Mouse (Mus musculus): Measurements from ENCODE around the gene Gm49396. TPM values are rescaled to one million over a fixed set of nuclear protein-coding genes. Genes with fewer than 3 reads are reported as not detected.

Gm49396 gene
- total and polyA plus RNA-seq, 3 experiments, result 1.7 to 4.8 (median 3.6) TPM

DNA sequence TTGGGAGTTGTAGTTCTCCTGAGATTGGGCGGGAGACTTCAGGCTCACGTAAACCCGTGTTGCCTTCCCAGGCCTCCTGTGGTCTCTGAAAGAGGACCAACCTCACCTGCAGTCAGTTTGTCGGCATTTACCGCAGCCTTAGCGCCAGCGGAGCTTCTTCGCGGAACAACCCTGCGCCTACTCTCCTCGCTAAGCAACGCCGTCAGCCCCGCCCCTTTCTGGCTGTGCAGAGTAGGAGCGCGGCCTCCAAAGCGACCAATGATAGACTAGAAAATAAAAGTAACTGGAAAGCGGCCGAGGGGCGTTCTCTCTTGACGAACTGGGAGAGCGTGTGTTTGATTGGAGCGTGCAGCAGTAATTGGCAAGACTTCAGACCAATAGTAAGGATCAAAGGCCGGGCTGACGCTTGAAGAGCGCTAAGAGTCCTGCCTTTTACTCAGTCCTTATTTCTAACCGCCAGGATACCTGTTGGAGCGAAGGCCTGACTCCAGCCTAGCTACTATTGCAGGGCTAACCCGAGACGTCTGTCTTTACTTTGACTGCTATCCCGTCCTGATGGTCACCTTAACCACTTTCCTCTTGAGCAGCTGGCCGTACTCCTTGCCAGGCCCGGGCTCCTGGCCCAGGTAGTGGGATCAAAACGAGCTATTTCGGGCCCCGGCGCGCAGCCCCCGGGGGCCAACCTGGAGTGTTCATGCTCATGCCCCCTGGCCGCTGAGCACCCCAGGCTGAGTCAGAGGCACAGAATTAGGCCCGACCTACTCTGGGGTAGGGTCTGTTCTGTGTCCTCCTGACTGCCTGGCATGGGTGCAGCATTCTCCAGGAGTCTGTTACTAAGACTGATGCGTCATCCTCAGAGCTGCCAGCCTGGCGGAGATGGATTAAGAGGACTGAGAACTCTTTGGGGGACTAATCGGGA is 10.8 kb upstream of the Gm49396 start, which contains the start of the genes Hspb6 and Proser3:
TSS of gene Hspb6 (plus strand) at position 77 of the 919 bp plus-strand sequence.
TSS of gene Proser3 (minus strand) at position 198 of the 919 bp plus-strand sequence.
- peak; percentile 98 for DNase-seq

DNA sequence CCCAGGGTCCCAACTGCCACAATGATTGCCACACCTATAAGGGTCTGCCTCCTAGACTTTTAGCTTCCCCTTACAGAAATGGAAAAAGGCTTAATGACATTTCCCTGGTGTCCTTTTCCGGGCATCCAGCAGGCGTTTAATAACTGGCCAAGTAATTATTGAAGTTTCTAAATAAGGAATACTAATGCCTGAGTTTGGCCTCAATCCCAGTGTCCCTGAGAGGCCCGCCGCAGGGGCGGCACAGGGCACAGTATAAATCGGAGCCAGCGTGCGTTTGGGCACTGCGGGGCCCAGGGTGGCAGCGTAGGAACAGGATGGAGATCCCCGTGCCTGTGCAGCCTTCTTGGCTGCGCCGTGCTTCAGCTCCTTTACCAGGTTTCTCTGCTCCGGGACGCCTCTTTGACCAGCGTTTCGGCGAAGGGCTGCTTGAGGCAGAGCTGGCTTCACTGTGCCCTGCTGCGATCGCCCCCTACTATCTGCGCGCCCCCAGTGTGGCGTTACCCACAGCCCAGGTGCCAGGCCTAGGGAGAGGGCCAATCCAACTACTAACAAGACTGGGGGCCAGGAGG is 10.0 kb upstream of the Gm49396 start:
- peak; percentile 87 for DNase-seq

DNA sequence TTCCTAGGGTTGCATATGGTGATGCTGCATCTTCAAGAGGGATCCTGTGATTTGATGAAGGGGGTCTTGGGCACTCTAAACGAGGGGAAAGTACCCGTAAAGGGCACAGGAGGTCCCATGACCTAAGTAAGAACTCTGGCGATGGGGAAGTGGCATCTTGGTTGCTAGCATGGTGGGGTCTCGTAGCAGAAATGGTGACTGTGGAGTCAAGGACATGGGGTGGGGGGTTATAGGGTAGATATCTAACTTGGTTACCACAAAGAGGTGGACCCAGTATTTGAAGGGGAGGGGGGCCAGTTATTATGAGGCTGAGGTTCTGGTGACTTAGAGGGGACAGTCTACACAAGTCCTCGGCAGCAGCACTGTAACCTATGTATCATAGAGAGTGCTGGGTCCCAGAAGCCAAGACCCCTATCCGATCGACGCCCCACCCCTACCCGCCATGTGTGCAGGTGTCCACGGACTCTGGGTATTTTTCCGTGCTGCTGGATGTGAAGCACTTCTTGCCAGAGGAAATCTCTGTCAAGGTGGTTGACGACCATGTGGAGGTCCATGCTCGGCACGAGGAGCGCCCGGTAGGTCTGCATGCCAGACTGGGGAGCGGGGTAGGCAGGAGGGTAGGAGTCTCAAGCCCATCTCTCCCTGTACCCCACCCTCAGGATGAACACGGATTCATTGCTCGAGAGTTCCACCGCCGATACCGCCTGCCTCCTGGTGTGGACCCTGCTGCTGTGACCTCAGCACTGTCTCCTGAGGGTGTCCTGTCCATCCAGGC is 9.1 kb upstream of the Gm49396 start:
- no peak for DNase-seq

DNA sequence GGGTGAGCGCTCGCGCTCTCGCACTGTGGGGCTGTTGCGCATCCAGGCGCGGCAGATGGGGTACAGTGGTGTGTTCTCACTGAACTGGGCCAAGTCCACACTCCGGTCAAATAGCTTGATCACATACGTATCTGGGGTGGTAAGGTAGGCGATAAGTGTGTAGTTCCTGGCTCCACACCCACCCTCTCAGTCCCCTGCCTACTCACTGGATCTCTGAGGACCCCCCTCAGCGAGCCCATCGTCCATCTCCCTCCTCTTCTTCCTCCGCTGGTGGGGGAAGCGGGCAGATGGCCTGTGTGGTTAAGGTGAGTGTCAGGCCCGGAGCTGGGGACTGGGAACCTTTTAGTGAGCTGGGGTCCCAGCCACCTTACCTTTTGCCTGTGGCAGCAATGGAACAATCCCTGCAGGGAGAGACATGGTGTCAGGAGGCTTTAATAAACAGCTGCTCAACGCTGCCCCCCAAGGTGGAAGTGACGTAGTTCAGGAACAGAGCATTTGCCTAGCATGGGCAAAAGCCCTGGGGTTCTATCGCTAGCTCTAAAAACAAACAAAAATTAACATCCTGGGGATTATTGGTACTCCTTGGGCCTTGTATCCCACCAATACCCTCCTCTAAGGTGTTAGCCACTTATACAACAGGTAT is 6.1 kb upstream of the Gm49396 start:
- DNase-seq, result no peak

DNA sequence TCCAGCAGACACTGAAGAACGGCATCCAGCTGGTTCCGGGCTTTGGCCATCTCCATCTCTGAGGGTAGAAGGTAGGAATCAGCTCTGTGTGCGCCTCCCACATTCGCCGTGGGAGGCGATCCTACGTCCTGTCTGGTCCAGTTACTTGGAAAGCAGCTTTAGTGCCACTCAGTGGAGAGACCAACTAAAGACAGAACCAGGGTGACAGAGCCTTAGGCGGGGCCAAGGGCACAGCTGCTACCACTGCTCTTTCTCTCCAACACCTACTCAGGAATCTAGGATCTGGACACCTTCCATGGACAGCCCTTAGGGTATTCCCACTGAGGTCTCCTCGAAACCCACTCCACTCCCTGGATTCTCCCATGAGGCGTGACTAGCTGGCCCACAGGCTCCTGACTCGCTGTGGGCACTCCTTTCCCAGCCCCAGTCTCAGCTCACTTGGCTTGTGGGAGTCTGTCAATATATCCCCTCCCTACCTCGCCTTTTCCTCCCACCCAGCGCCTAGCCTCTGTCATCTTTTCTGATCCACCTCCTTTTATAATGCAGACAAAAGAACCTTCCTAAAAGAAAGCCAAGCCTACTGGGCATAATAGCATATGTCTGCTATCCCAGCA is 5.1 kb upstream of the Gm49396 start:
- peak; percentile 46 for DNase-seq

DNA sequence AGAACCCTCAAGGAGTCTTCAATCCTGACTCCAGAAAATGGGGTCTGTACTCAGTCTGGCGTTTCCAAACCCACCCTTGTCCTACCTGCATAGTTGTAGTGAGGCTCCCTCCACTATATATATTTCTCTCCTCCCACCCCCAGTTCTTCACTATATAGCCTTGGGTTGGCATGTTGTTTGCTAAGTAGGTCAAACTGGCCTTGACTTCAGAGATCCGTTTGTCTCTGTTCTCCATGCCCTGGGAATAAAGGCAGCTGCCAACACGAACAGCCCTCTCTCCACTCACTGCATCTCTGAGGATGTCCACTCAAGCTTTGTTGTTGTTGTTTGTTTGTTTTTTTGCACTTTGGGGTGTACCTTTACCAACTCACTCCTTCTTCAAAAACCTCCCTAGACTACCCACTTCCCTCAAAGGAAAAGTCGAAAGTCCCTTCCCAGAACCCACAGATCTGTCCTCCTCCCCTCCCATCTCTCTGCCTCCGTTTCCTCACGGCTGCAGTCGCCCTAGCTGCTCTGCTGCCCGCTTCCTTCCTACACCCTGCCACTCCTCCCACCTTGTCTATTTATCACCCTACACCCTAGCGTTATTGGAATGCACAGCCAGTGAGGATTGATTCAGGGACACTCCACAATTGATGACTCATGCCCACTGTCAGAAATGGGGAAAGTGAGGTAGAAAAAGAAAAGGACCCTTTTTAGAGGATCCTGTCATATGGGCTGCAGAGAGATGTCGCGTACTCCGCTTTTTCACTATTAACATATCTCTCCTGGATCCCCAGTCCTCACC is 4.3 kb upstream of the Gm49396 start:
- DNase-seq, result no peak

DNA sequence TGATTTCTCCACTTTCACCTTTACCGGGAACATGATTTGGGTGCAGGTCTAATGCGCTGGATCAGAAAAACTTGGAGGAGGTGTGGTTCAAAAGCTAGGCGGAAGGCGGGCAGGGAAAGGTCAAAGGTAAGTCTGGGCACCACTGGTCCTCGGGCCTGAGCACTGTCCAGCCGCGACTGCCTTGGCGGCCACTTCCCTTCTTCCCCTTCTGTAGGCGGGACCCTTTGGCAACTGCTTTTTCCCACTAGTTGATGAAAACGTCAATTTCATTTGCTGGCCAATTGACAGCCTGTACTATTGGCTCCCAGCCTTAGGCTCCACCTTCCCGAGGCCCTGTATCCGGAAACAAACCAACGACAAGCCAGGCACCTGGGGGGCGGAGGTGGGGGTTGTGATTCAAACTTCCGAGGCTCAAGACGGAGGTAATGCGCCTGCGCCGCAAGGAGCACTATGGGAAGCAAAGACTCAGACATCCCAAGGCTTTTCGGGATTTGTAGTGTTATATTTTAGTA is 3.6 kb upstream of the Gm49396 start, which contains the start of gene Lin37:
TSS of gene Lin37 (minus strand) at position 396 of the 512 bp plus-strand sequence.
- peak; percentile 99 for DNase-seq

DNA sequence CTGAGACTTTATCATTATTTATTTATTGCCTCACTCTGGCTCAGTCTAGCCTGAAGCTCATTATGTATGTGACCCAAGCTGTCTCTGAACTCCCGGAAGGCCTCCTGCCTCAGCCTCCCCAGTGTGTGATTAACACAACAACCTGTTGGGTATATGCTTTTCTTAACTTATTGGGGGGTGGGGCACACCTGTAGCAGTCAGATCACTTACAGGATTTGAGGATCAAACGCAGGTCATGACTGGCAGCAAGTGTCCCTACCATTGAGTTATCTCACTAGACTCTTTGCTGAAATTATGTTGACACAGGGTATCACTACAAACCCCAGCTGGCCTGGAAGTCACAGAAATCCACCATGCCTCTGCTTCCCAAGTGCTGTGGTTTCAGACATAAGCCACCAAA is 2.8 kb upstream of the Gm49396 start:
- DNase-seq, result no peak

DNA sequence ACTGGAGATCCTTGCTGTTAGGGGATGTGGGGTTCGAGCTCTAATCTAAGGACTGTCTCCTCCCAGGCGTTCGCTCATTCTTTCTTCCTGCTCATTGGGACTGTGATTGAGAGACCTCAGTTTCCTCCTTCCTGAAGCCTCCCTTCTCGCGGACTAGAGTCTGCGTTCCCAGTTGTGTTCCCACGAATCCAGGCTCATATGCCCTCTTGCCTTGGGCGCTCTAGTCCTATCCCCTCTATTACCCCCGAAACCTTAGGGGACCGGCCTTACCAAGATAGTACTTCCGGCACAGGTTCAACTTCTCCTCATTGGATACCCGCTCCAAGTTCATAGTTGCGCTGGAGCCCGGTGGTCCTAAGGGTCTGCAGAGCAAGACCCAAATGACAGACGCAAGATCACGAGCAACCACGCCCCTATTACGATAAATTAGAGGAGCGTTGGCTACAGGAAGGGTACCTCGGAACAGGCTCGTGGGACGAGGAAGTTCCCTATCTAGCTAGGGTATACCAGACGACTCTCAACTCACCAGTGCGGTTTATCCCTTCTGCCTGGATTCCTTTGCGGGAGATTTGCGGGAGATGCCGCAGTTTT is 523 bp upstream of the Gm49396 start:
- DNase-seq, result no peak

DNA sequence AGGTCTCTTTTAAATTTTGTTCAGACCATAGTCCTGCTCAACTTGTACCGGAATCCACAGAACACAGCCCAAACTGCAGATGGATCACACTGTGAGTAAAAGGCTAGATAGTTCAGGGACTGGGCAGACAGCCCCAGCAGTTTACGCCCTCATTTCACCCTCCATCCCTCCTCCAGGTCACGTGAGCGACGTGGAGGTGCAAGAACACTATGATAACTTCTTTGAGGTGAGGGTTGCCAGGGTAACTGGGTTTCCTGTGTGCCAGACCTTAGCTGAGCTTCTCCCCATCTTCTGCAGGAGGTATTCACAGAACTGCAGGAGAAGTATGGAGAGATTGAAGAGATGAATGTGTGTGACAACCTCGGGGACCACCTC is 749 bp downstream of the Gm49396 start:
- DNase-seq, result no peak

DNA sequence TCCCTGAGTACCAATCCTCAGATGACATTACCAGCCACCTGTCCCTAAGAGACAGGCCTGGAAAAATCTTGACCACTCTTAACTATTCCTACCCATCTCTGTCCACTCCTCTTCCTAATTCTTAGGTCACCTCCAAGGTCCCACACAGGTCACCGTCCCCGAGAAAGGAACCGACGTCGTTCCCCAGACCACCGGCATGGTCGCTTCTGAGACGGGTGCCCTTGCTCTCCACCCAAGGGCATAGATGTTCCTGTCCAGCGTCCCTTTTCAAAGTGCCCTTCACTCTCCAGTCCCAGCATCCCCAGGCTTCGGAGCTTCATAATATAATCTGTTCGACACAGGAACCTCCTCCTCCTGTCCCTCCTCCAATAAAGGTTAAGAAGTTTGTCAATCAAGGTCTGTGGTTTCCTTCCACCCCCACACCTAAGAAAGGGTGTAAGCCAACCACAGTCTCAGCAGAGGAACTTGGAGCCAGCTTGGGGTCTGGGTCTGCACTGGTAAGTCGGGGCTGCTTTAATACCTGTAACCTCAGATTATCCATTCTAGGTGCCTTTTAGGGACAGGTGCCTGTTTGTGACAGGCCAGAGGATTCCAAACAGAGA is 1.9 kb downstream of the Gm49396 start, which contains the start of gene Igflr1:
TSS of gene Igflr1 (plus strand) at position 458 of the 602 bp plus-strand sequence.
- DNase-seq, result no peak

DNA sequence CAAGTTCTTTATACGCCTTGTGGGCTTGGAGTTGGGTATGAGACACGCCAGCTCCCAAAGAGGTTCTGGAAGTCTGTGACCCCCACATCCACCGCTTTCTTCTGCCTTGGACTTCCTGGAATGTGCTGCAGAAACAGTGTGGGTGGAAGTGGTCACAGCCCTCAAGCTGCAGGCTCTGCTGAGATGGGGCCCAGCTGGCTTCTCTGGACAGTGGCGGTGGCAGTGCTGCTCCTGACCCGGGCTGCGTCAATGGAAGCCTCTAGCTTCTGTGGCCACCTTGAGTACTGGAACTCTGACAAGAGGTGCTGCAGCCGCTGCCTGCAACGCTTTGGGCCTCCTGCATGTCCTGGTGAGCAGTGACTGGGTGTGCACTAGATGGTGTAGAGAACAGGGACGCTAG is 2.9 kb downstream of the Gm49396 start:
- DNase-seq, result no peak

DNA sequence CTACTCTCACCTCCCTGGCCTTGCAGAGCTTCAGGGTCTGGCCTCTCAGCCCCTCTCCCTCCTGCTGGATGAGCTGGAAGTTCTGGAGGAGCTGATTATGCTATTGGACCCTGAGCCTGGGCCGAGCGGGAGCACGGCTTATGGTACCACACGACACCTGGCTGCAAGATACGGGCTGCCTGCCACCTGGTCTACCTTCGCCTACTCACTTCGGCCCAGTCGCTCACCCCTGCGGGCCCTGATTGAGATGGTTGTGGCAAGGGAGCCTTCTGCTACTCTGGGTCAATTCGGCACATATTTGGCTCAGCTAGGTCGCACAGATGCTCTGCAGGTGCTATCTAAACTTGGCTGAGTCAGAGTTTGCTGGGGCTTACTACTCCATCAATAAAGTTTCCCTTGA is 4.4 kb downstream of the Gm49396 start:
- DNase-seq, result no peak

DNA sequence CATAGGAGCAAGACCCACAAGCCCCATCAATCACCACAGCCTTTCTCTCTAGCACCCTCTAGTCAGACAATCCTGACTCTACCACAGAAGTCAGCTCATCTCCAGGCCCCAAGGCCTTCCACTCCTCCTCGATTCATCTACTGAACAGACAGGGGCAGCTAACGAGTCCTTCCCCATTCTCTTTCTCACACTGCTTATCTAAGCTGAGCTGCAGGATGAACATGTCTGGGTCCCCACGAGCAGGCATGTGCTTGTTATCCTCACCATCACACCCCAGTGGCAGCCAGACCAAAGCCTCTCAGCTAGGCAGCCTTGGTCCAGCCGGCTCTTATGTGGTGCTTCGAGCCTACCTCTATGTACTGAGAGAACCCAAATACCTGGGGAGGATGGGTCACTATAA is 9.2 kb downstream of the Gm49396 start:
- no peak for DNase-seq

DNA sequence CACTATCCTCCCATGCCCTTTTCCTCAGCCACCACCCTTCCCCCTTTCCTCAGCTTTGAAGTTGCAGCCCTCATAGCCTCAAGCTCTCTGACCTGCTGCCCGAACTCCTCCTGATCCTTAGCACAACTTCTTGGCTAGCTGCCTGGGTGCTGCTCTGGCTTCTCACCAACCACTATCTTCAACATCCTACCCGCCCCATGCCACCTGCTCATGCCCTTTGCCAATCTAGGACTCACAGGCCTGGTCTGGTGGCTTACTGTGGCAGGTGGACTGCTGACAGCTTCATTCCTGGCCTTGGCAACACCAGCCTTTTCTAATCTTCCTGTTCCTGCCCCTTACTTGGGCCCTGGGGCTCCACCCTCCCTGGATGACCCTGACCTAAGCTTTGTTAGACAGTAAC is 9.8 kb downstream of the Gm49396 start:
- DNase-seq, result peak; percentile 77

DNA sequence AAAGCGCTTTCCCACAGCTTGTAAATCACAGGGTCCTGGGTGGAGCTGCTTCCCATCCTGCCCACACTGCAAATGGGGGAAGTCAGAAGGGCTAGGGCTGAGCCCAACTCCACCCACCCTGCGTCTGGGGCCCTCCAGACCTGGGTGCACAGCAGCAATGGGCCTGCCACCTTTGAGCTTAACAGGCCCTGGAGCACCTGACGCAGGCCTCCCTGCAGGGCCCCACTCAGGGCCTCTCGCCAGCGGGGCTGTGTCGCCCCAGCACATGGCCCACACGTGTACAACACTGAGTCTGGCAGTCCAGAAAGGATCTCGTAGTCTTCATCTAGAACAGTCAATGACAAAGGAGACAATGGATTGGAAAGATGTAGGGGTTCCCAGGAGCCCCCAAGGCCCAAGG is 16.8 kb downstream of the Gm49396 start:
- DNase-seq, result no peak

DNA sequence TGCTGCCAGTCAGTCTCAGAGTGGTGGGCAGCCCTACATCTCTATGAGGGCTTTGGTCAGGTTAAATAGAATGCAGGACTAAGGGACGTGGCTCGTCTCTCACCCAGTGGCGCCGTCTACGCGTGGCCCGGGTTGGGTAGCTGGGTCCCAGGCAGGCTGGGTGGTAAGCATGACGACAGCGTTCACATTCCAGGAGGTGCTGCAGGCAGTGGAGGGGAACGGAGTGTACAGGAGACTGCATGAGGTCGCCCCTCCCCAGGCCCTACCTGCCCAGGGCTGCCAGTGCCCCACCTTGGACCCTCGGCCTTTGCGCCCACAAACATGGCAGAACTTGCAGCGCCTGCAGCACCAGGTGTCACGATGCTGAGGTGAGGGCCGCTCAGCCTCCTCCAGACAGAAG is 18.4 kb downstream of the Gm49396 start:
- no peak for DNase-seq

DNA sequence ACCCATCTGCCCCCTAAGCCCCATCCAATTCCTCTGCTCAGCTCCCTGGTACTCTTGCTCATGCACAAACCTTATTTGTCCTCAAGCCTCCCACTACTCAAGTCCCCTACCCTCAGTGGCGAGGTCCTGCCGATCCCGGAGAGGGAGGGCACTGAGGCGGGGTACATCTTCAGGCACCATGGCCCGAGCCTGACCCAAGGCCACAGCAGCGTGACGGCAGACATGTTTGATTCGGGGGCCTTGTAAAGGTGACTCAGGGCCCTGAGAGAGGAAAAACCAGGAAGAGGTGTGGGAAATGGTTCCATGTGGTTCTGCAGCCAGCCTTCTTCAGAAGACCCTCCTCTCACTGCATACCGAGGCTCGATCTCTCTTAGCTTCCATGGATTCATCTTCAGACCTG is 21.2 kb downstream of the Gm49396 start:
- no peak for DNase-seq

DNA sequence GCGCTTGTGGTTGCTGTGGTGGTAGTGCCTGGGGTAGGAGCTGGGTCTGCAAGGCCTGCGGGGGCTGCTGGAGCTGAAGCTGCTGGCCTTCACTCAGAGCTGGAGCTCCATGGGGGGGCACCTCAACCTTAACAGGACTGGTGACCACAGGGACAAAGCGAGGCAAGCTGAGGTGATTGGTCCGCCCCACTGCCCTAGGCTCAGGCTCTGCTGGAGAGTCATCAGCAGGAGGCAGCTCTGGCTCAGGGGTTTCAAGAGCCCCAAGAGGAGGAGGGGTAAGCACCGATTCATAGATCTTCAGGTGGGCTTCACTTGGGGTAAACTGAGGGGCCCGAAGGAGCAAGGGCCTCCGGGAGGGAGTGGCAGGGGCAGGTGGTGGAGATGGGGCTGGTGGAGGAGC is 22.0 kb downstream of the Gm49396 start:
- DNase-seq, result no peak

Measured in adrenal gland, adult 2 months (tissue).